Mouse (Mus musculus) olfactory bulb, adult 2 months (tissue): ENCODE measurements around the gene Tmem102.

Source experiments
- CTCF ChIP-seq: fragments of 200-500 bp; IDR thresholded peaks from 2 replicates; pipeline ENCODE4 v1.5.1; 2012; ENCODE audit warnings: low read depth, mild to moderate bottlenecking, low read length, moderate library complexity; ENCODE audit not compliant: insufficient read depth
- POLR2A ChIP-seq: fragments of 200-500 bp; IDR thresholded peaks from 2 replicates; pipeline ENCODE4 v1.6.1; 2012; ENCODE audit warnings: mild to moderate bottlenecking, low read depth, low read length, moderate library complexity; ENCODE audit not compliant: insufficient read depth

DNA sequence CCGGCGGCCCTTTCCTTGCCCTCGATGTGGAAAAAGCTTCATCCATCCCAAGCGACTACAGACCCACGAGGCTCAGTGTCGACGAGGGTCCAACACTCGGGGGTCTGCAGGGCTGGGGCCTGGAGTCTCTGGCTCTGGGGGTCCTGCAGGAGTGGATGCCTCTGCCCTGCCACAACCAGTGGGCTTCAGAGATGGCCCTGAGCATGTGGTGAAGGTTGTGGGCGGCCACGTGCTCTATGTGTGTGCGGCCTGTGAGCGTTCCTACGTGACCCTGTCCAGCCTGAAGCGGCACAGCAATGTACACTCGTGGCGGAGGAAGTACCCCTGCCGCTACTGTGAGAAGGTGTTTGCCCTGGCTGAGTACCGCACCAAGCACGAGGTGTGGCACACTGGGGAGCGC, 28.9 kb downstream of the Tmem102 start:
- TF ChIP-seq POLR2A (no peak), CTCF (no peak)
